Mouse (Mus musculus) stomach, postnatal 0 days (tissue): ENCODE measurements at regions not wholly inside any gene's neighbourhood (a gene's known extent, or its start where the extent isn't known, plus 50 kb on each side); places are given as distances from the start of the nearest gene placed in this dataset.

Experiments used
- ATAC-seq: fragments of 200-750 bp; cut with Nextera tagmentation; 2 replicates; pipeline ENCODE4 v1.8.0; 2017; ENCODE audit not compliant: low FRiP score, low TSS enrichment
- DNase-seq: peaks from one replicate; pipeline ENCODE4 v3.0.0-alpha.2; 2016; ENCODE audit warnings: low spot score
- H3K27ac ChIP-seq: fragments of 300-500 bp; sonication (generic); replicated peaks from 2 replicates; pipeline ENCODE4 v1.5.1; 2014; ENCODE audit warnings: mild to moderate bottlenecking, control low read depth
- H3K27me3 ChIP-seq: fragments of 300-500 bp; sonication (generic); 2 replicates; pipeline ENCODE4 v1.6.1; 2014; ENCODE audit warnings: low read length; ENCODE audit not compliant: control insufficient read depth, insufficient read depth
- H3K36me3 ChIP-seq: fragments of 300-500 bp; sonication (generic); 2 replicates; pipeline ENCODE4 v1.6.1; 2014; ENCODE audit warnings: low read length, mixed read lengths; ENCODE audit not compliant: control insufficient read depth, insufficient read depth
- H3K4me1 ChIP-seq: fragments of 300-500 bp; sonication (generic); replicated peaks from 2 replicates; pipeline ENCODE4 v1.6.1; 2014; ENCODE audit warnings: antibody characterized with exemption; ENCODE audit not compliant: control insufficient read depth, insufficient read depth
- H3K4me2 ChIP-seq: fragments of 300-500 bp; sonication (generic); replicated peaks from 2 replicates; pipeline ENCODE4 v1.6.1; 2014; ENCODE audit warnings: low read depth, mild to moderate bottlenecking, control low read depth, moderate library complexity
- H3K4me3 ChIP-seq: fragments of 300-500 bp; sonication (generic); 2 replicates; pipeline ENCODE4 v1.5.1; 2014; ENCODE audit warnings: low read depth, low read length, control low read depth
- H3K9ac ChIP-seq: fragments of 300-500 bp; sonication (generic); 2 replicates; pipeline ENCODE4 v1.6.1; 2014; ENCODE audit warnings: mild to moderate bottlenecking, low read length, control low read depth, mixed read lengths
- H3K9me3 ChIP-seq: fragments of 300-500 bp; sonication (generic); 2 replicates; pipeline ENCODE4 v1.6.1; 2016; ENCODE audit warnings: low read length; ENCODE audit not compliant: control insufficient read depth
- CTCF ChIP-seq: IDR thresholded peaks from 2 replicates; pipeline ENCODE4 v1.5.1; 2016; ENCODE audit warnings: antibody characterized with exemption, low read depth, mild to moderate bottlenecking, moderate library complexity
- EP300 ChIP-seq: optimal IDR thresholded peaks from 2 replicates; pipeline ENCODE3; 2016; ENCODE audit warnings: antibody characterized with exemption
- WGBS: fragments of 180-500 bp; shearing (Covaris S2); extraction: QIAGEN DNeasy Blood & Tissue Kit; methylation state at CpG from one replicate; pipeline ENCODE4 v1.1.7; 2014; 5-methylcytosine and 5-hydroxymethylcytosine counted together

GRCm38 (mm10) chr8:86353816-86354215, 226.7 kb downstream of the Abcc12 start:
- Histone ChIP-seq H3K4me3 (no peak overlapping the region), H3K27ac (no peak overlapping the region), H3K27me3 (no peaks in the 10 kb centered on the region), H3K36me3 (no peaks in the 10 kb centered on the region), H3K9me3 (no peaks in the 10 kb centered on the region), H3K4me2 (no peak overlapping the region), H3K4me1 (no peaks in the 10 kb centered on the region), H3K9ac (no peak overlapping the region)
- TF ChIP-seq CTCF (no peak), EP300 (no peak)
- no peak for DNase-seq
- WGBS, result 66% methylated on average over 3 of the region's 3 CpGs
- ATAC-seq, result no peak

- Histone ChIP-seq H3K4me1 (no peaks in the 10 kb centered on the region), H3K27me3 (no peaks in the 10 kb centered on the region), H3K4me2 (no peak overlapping the region), H3K27ac (no peak overlapping the region), H3K9ac (no peak overlapping the region), H3K4me3 (no peak overlapping the region), H3K36me3 (no peaks in the 10 kb centered on the region), H3K9me3 (no peaks in the 10 kb centered on the region)
- DNase-seq (no peak), ATAC-seq (no peak)
- TF ChIP-seq CTCF (no peak), EP300 (no peak)
- 82% methylated on average over 7 of the region's 7 CpGs for WGBS
Observed at GRCm38 (mm10) chr8:86351545-86352190, 228.8 kb downstream of the Abcc12 start.

- no peaks in the 10 kb centered on the region for H3K9me3 ChIP-seq
- no peak overlapping the region for H3K27ac ChIP-seq
- H3K27me3 ChIP-seq, result no peaks in the 10 kb centered on the region
- H3K36me3 ChIP-seq, result no peaks in the 10 kb centered on the region
- H3K4me3 ChIP-seq, result no peak overlapping the region
- WGBS, result 68% methylated on average over 2 of the region's 2 CpGs
- no peaks in the 10 kb centered on the region for H3K4me1 ChIP-seq
- H3K4me2 ChIP-seq, result no peak overlapping the region
- no peak overlapping the region for H3K9ac ChIP-seq
- DNase-seq, result no peak
- TF ChIP-seq CTCF (no peak), EP300 (no peak)
- no peak for ATAC-seq
Observed at GRCm38 (mm10) chr8:86350128-86350527, 230.4 kb downstream of the Abcc12 start.

- Histone ChIP-seq H3K9me3 (no peaks in the 10 kb centered on the region), H3K4me2 (no peak overlapping the region), H3K27me3 (no peaks in the 10 kb centered on the region), H3K9ac (no peak overlapping the region), H3K4me3 (no peak overlapping the region), H3K36me3 (no peaks in the 10 kb centered on the region), H3K4me1 (no peaks in the 10 kb centered on the region), H3K27ac (no peak overlapping the region)
- TF ChIP-seq CTCF (no peak), EP300 (no peak)
- ATAC-seq (no peak), DNase-seq (no peak)
- WGBS, result 41% methylated on average over 8 of the region's 8 CpGs
Observed at GRCm38 (mm10) chr8:86342016-86342684, 238.3 kb downstream of the Abcc12 start.

- Histone ChIP-seq H3K36me3 (no peaks in the 10 kb centered on the region), H3K9ac (no peak overlapping the region), H3K4me3 (no peak overlapping the region), H3K27ac (no peak overlapping the region), H3K4me2 (no peak overlapping the region), H3K27me3 (no peaks in the 10 kb centered on the region), H3K9me3 (no peaks in the 10 kb centered on the region), H3K4me1 (no peaks in the 10 kb centered on the region)
- no peak for DNase-seq
- no peak for TF ChIP-seq EP300
- no peak for TF ChIP-seq CTCF
- 86% methylated on average over 18 of the region's 18 CpGs for WGBS
- no peak for ATAC-seq
Observed at GRCm38 (mm10) chr8:86338574-86339264, 241.8 kb downstream of the Abcc12 start.

- Histone ChIP-seq H3K27me3 (no peaks in the 10 kb centered on the region), H3K9ac (no peak overlapping the region), H3K4me1 (no peaks in the 10 kb centered on the region), H3K27ac (no peak overlapping the region), H3K9me3 (no peaks in the 10 kb centered on the region), H3K36me3 (no peaks in the 10 kb centered on the region), H3K4me2 (no peak overlapping the region), H3K4me3 (no peak overlapping the region)
- no peak for TF ChIP-seq CTCF
- TF ChIP-seq EP300, result no peak
- no peak for ATAC-seq
- DNase-seq, result no peak
- WGBS, result 50% methylated on average over 6 of the region's 6 CpGs
Observed at GRCm38 (mm10) chr8:86331383-86331782, 249.1 kb downstream of the Abcc12 start.
